Mouse (Mus musculus): ENCODE results near the gene Sgsh.

The Sgsh gene

DNA sequence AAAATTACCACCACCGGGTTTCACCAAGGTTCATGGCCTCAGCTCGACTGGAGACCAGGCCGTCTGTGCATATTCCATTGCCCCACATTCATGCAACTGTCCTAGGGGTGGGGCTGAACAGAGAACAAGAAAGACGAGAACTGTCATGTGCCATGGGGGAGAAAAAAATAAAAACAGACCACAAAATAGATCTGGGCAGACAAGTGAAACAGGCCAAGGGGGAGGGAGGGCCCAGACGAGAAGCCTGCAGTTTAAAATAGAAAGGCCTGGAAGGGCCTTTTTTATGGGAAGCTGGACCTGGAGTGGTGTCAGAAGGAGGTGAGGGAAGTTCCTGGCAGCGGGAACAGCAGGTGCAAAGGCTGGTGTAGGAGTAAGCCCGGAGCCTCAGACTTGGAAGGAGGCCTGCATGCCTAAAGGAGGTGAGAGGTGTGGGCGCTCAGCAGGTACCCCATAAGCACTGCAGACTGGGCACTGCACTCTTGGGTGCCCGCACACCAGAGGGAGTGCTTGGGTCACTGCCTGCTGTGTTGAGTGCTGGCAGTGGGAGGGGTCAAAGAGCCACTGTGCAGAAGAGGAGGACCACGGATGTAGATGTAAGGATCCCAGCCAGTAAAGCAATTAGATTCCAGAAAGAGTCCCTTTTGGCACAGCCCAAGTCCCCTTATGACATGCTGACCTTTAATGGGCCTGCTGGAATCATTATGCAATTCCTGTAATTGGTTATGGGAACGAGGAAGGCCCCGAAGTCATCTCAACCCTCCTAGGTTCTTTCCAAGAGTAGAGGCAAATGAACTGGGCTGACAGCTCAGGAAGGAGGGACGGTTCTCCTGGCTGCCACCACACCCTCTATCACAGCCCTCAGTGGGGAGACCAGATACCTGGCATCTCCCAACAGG is 48.3 kb downstream of the Sgsh start:
- DNase-seq (ENCODE audit: low spot score) = no peak

DNA sequence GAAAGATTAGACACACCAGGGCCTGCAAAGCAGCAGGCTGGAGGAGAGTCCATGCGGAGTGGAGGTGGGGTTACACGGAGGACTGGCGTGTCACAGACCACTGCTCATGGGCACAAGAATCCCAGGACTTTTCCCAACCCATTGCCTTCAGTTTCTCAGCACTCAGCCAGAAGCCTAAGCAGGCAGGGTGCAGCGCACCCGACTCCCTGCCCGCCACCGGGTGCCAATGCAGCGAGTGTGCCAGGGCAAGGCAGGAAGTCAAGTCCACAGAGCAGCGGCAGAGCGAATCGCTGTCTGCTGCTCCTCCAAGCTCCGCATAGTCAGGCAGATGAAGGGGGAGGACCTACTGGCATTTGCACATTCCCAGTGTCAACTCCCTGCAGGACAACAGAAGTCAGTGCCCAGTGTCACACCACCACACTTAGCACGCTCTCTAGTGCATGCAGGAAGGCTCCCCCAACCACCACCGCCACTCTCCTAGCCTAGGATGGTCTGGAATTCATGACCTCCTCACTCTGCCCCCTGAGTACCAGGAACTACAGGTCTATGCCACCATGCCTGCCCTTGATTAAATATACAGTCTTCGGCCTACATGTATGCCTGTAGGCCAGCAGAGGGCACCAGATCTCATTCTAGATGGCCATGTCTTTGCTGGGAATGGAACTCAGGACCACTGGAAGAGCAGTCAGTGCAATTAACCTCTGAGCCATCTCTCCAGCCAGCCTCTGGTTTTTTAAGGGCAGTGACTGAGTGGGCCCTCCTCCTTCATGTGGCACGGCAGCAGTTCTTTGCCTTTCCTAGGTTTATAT is 50.2 kb downstream of the Sgsh start:
- peak; percentile 78 for DNase-seq (ENCODE audit: low spot score)

DNA sequence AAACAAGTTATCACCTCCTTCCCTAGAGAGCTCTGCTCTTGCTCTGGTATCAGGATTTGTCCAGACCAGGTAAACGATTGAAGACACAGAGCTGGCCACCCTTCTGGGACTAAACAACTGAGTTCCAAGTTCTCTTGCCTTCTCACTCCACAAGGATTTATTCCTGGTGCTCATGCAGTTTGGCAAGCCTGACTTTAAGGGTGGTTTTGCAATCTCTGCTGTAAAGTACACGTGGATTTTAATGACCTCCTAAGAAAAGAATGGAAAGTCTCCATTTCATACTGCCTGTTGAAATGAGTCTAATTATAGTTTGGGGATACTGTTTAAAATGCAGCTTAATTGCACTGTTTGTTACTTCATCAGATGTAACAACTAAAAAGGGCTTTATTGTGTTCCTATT is 54.4 kb downstream of the Sgsh start:
- no peak for DNase-seq (ENCODE audit: low spot score)

DNA sequence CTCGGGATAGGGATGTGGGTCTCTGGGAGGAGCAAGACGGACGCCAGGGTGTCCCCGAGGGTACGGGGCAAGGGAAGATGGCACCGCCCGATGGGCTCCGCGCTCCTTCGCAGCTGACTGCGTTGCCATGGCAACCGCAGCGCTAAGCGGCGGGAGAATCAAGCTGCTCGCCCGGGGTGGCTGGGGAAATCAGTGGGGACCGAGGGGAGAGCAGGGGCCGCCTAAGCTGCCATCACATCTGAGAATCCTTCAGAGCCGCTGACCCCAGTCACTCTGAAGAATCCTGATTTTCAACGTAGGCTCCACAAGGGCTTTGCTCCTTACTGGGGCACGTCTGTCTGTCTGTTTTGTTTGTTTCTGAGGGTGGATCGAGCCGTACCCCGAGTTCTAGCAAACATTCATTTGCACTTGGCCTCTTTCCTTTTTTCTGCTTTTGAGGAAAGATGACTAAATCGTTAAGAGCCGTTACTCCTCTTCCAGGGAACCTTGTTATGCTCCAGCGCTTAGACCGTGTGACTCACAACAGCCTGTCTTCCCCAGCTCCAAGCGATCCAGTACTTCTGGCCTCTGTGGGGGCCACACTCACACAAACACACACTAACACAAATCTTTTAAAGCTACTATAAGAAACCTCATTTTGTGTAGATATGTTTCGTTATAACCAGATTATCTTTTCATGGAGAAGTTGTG is 54.9 kb downstream of the Sgsh start:
- no peak for DNase-seq (ENCODE audit: low spot score)

DNA sequence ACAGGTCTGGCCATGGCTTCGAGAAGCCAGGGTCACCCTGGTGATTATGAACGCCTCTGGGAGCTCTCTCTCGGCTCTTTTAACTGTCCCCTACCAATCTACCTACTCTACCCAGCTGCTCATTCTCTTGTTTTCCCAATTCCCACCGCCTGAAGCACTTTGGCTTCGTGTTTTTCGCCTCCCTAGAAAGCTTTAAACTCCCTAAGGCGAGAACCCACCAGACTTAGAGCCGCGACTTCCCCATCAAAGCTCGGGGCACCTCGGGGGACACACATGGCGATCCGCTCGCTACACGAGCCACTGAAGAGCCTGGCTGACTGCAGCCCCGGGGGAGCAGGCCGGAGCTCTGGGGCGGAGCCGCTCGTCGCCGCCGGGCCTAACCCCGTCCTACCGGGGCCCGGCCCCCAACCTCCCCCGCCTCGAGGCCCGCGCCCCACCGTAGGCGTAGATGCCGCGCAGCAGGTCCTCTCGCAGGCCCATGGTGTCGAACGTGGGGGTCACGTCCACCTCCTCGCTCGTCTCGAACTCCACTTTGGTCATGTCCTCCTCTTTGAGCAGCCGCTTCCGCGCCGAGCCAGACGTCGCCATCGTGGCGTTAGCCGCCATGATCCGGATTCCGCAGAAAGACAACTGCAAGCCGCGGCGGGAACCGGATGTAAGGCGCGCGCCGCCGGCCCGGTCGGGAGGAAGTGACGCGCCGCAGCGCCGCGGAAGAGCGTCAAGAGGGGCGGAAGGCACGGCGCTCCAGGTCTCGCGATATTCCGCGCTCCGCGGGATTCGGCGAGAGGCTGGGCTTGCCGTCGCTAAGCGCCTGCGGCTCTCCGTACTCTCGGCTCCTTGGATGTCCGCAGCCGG is 55.7 kb downstream of the Sgsh start, which contains the start of gene Eif4a3:
TSS of gene Eif4a3 (minus strand) at position 699 of the 855 bp plus-strand sequence.
- DNase-seq (ENCODE audit: low spot score) = peak; percentile 99

DNA sequence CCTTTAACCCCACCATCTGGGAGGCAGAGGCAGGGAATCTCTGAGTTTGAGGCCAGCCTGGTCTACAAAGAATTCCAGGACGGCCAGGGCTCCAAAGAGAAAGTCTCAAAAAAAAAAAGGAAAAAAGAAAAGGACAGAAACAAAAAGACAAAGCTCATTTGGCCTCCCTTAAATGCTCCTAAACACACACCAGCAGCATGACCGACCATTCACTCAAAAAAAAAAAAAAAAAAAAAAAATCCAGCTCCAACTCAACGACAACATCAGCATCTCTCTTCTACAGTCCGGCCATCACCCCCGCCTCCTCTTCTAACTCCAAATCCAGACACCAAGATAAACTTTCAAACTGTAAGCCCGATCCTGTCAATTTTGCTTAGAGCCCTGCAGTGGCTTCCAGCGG is 56.4 kb downstream of the Sgsh start:
- DNase-seq (ENCODE audit: low spot score) = no peak

DNA sequence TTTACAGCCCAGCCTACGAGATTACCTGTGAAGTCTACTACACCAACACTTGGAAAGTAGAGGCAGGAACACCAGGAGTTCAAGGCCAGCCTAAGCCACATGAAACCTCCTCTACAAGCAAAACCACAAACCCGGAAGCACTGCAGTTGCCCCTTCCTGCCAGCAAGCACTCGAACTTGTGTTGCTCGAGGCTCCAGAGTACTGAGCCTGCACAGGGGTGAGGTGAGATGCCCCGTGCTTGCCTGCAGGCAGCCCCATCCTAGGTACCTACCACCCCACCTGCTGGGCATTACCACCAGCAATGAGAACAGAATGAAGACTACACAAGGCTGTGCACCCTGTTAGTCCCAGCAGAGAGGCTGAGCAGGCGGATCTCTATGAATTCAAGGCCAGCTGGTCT is 57.3 kb downstream of the Sgsh start:
- DNase-seq (ENCODE audit: low spot score) = no peak
